Mouse (Mus musculus) forebrain, embryonic 16.5 days (tissue): ENCODE measurements around the gene Mvd. TPM values are rescaled to one million over a fixed set of nuclear protein-coding genes. Genes with fewer than 3 reads are reported as not detected.

Experiments
- ATAC-seq: fragments of 200-750 bp; cut with Nextera tagmentation; 2 replicates; pipeline ENCODE4 v1.8.0; 2017; ENCODE audit warnings: mild to moderate bottlenecking, moderate library complexity
- H3K27ac ChIP-seq: fragments of 300-500 bp; sonication (generic); 2 replicates; pipeline ENCODE4 v1.5.1; 2014; ENCODE audit warnings: low read length, control low read depth
- H3K27me3 ChIP-seq: fragments of 300-500 bp; sonication (generic); replicated peaks from 2 replicates; pipeline ENCODE4 v1.6.1; 2014; ENCODE audit warnings: low read length; ENCODE audit not compliant: control insufficient read depth, insufficient read depth
- H3K36me3 ChIP-seq: fragments of 300-500 bp; sonication (generic); 2 replicates; pipeline ENCODE4 v1.6.1; 2014; ENCODE audit not compliant: control insufficient read depth, insufficient read depth
- H3K4me1 ChIP-seq: fragments of 300-500 bp; sonication (generic); replicated peaks from 2 replicates; pipeline ENCODE4 v1.6.1; 2014; ENCODE audit warnings: low read length; ENCODE audit not compliant: control insufficient read depth, insufficient read depth
- H3K4me2 ChIP-seq: fragments of 300-500 bp; sonication (generic); 2 replicates; pipeline ENCODE4 v1.6.1; 2014; ENCODE audit warnings: mild to moderate bottlenecking, low read length, control low read depth
- H3K4me3 ChIP-seq: fragments of 300-500 bp; sonication (generic); replicated peaks from 2 replicates; pipeline ENCODE4 v1.5.1; 2014; ENCODE audit warnings: mild to moderate bottlenecking, low read length, control low read depth
- H3K9ac ChIP-seq: fragments of 300-500 bp; sonication (generic); replicated peaks from 2 replicates; pipeline ENCODE4 v1.6.1; 2014; ENCODE audit warnings: low read depth, low read length, control low read depth
- H3K9me3 ChIP-seq: fragments of 300-500 bp; sonication (generic); 2 replicates; pipeline ENCODE4 v1.6.1; 2016; ENCODE audit warnings: low read length; ENCODE audit not compliant: control insufficient read depth
- WGBS: fragments of 180-500 bp; shearing (Covaris S2); extraction: QIAGEN DNeasy Blood & Tissue Kit; methylation state at CpG from one replicate; pipeline ENCODE4 v1.1.7; 2014; 5-methylcytosine and 5-hydroxymethylcytosine counted together
- microRNA-seq: library from miRNA; unstranded; fragments of <30 nt; microRNA quantifications from one replicate; pipeline ENCODE4, GENCODE M21; 2017
- polyA plus RNA-seq: library from polyadenylated mRNA; unstranded; fragments of >200 nt; fragmentation: Nextera tagmentation; extraction: Ambion mirVana; gene quantifications from 2 replicates; pipeline ENCODE4 v1.2.1, GENCODE M21; 2015

The Mvd gene
- polyA plus RNA-seq, 1 experiment from 2014 or later = 60.0 TPM

DNA sequence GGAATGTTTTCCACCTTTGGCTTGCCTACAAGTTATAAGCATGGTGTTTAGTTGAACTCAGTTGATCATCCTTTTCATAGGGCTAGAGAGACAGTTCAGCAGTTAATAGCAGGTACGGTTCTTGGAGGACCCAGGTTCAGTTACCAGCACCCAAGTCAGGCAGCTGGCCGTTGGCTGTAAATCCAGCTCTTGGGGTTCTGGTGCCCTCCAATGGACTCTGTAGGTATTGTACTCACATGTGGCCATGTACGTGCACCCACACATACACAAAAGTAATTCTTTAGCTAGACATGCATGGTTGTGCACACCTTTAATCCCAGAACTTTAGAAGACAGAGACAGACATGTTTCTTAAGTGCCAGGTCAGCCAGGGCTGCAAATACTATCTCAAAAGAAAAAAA, 53.9 kb downstream of the Mvd start:
- H3K9me3 ChIP-seq = no peaks in the 10 kb centered on the region
- H3K4me1 ChIP-seq = no peaks in the 10 kb centered on the region
- H3K27ac ChIP-seq = no peak overlapping the region
- WGBS = 89% methylated on average over 3 of the region's 3 CpGs
- H3K36me3 ChIP-seq = peaks cover 29% of the 10 kb centered on the region
- no peak for ATAC-seq
- no peak overlapping the region for H3K9ac ChIP-seq
- no peak overlapping the region for H3K4me2 ChIP-seq
- H3K27me3 ChIP-seq = no peaks in the 10 kb centered on the region
- H3K4me3 ChIP-seq = no peak overlapping the region

Small RNAs within 50 kb of the gene (microRNA-seq; reads per million reads assigned to microRNA genes)
- gene Gm24366 = not detected

Other genes with a start within 250 kb of the Mvd start
- gene Zfpm1, start 161.3 kb downstream of the Mvd start, polyA plus RNA-seq = 0.41 and 0.65 TPM in 2 replicates
- gene Trhr2, start 82.7 kb downstream of the Mvd start, polyA plus RNA-seq = not detected in 2 replicates
- gene Zc3h18, start 66.8 kb downstream of the Mvd start, polyA plus RNA-seq = 44.7 and 47.5 TPM in 2 replicates
- 0.61 TPM in 1 of 2 replicates, not detected in the other for gene Il17c, start 21.4 kb downstream of the Mvd start, polyA plus RNA-seq
- 25.1 and 30.5 TPM in 2 replicates for gene Cyba, start 10.5 kb downstream of the Mvd start, polyA plus RNA-seq
- gene Snai3, start 17.3 kb upstream of the Mvd start, polyA plus RNA-seq = not detected in 2 replicates
- 39.6 and 41.8 TPM in 2 replicates for gene Rnf166, start 32.6 kb upstream of the Mvd start, polyA plus RNA-seq
- gene Ctu2, start 32.7 kb upstream of the Mvd start, polyA plus RNA-seq = 72.5 and 87.3 TPM in 2 replicates
- gene Piezo1, start 107.9 kb upstream of the Mvd start, polyA plus RNA-seq = 1.9 and 3.4 TPM in 2 replicates
- gene Cdt1, start 124.6 kb upstream of the Mvd start, polyA plus RNA-seq = 12.0 and 13.9 TPM in 2 replicates
- gene Aprt, start 133.5 kb upstream of the Mvd start, polyA plus RNA-seq = 184 and 204 TPM in 2 replicates
- 3.8 and 4.6 TPM in 2 replicates for gene Galns, start 168.0 kb upstream of the Mvd start, polyA plus RNA-seq
- gene Trappc2l, start 168.2 kb upstream of the Mvd start, polyA plus RNA-seq = 72.0 and 92.6 TPM in 2 replicates
- gene Pabpn1l, start 179.3 kb upstream of the Mvd start, polyA plus RNA-seq = not detected in 2 replicates